Mouse (Mus musculus): ENCODE data around the gene Cap2.

Gene Cap2

DNA sequence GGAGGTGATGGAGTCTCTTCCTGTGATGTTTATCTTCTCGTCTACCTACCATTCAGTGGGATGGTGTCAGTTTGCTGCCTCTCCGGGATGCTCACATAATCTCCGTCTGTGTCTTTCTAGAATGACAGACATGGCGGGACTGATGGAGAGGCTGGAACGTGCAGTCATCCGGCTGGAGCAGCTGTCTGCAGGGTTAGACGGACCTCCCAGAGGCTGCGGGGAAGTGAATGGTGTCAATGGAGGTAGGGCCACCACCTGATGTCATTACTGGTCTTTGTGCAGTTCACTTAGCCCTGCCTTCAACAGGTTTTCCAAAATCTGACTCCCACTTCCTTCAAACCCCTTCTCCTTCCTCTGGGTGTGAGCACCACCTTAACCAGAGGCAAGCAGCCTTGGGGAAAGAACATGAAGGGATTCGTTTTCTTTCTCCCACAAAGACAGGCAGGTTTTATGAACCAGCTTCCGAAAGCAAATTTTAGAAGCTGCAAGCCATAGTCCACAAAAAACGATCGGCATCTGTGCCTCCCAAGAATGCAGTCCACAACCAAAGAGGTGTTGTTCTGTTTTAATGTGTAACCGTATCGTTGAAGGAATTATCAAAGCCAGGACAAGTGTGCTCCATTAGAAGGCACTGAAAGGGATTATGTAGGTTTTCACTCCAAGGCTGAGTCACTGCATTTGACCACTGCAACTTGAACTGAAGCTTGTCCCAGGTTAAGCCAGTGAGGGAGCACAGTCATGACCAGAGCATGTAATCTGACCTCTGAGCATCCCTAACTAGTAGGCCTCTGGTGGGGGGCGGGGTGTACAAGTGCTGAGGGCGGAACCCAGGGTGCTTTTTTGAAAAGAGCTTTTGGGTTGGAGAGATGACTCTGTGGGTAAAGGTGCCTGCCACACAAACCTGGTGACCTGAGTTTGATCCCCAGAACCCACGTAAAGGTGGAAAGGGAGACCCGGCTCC is 23.9 kb downstream of the Cap2 start:
- no peak for DNase-seq (ENCODE audit: low spot score)

DNA sequence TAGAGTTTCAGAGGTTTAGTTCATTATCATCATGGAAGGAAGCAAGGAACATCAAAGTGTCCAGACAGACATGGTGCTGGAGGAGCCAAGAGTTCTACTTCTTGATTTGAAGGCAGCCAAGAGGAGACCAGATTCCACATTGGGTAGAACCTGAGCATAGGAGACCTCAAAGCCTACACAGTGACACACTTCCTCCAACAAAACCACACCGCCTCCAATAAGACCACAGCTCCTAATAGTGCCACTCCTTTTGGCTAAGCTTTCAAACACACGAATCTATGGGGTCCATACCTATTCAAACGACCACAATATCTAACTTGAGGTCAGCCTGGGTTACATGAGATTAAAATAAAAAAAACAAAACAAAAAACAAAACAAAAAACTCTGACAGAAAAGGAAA is 25.0 kb downstream of the Cap2 start:
- no peak for DNase-seq (ENCODE audit: low spot score)

DNA sequence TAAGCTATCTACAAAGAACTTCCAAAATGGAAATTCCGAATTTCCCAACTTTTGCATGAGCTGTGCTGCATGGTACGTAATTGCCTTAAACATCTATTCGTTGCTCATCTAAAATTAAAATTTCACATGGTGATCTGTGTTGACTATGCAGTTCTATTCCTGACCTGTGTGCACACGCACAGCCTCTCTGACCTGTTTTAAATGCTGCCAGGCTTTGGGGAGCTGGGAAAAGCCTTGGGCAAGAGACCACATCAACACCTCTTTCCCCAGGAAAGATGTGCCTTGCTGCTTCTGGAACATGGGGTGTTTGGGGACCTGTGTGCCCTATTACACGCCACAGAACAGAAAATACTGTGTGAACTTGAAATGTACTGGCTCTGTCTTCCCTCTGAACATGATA is 25.7 kb downstream of the Cap2 start:
- no peak for DNase-seq (ENCODE audit: low spot score)

DNA sequence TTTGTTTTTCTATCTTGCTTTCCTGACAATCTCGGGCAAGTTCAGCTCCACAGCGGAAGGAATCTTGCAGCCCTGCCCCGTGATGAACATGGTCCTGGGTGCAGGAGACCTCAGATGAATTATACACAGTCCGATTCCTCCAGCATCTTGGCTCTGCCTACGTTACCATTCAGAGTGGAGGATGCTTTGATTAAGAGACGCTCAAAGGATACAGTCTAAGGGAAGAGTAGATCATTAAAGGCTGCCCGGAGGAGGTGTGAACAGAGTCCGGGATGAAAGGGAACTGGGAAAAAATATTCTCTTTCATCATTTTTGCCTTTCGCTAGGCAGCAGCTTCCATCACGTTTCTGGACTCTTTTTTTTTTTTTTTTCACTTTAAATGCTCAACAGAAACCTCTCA is 27.4 kb downstream of the Cap2 start:
- no peak for DNase-seq (ENCODE audit: low spot score)

DNA sequence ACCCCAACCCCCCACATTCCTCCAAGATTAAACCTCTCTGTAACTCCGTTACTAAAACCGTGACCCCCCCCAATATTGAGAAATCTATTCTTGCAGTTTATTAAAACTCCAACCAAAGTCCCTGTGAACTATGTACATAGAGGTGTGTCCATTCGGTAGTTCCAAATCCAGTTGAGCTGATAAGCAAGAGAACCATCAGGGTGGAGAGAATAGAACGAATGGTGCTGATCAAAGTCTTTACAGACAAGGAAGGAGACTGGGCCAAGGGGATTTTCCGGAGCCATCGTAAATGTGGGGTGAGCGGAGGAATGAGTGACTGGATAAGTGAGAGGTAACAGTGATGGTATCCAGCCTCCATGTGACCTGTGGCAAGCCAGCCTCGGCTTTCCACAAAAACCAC is 28.9 kb downstream of the Cap2 start:
- DNase-seq (ENCODE audit: low spot score): no peak

DNA sequence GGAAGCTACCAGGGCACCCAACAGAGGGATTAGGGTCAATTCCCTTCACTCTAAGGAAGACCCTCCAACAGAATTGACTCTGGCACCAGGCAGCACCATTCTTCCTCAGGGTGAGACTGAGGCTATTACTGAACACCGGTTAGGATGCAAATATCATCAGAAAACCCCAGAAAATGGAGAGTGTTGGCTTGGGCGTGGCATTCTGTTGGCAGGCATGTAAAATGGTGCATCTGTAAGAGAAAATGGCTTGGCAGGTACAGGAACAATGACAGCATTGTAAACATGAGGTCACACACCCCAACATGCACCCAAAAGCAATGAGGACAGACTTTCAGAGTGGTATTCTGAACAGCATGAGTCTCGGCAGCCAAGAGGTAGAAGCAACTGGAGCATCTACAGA is 30.0 kb downstream of the Cap2 start:
- DNase-seq (ENCODE audit: low spot score): no peak

DNA sequence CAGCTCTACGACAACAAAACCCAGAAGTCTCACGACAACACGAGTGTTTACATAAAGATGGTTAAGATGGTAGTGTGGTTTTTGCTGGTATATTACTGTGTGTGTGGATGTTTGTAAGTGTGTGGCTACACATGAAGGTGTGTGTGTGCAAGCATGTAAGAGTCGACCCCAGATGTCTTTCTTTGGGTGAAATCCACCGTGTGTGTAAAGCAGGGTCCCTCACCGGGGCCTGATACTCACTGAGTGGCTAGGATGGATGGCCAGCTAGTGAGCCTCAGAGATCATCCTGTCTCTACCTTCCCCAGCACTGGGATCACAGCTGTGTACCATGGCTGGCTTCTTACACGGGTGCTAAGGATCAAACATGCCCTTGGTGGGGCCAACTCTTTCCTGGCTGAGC is 30.6 kb downstream of the Cap2 start:
- no peak for DNase-seq (ENCODE audit: low spot score)

DNA sequence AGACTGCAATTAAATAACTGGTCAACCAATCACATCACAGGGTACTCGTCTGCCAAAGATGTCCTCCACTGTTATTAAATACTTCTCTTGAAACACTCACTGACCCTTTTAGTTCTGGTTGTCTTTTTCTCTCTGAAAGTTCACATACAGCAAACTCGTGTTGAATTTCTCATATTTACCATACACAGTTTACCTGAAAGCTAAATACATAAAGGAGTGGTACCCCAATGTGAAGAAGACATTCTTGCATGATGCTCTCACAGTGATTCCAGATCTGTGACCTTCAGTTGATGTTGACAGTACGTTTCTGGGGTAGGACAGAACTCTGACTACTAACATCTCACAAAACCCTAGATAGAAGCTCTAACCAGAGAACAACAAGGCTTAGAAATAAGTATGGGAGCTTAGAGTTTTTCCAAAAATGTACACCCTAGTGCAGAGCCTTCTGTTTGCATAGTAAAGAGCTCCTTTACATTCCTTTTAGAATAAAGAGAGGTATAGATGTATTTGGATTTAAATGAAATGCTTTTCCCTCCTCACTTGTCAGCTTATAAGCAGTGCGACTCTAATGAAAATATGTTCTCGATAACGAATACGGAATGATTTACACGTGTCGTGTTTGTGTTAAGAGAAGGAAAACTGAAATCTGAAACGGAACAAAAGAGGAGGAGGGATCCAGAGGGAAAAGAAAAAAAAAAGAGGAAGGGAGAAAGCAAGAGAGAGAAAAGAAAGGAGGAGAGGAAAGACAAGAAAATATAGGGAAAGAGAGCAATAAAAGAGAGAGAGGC is 31.9 kb downstream of the Cap2 start:
- no peak for DNase-seq (ENCODE audit: low spot score)

DNA sequence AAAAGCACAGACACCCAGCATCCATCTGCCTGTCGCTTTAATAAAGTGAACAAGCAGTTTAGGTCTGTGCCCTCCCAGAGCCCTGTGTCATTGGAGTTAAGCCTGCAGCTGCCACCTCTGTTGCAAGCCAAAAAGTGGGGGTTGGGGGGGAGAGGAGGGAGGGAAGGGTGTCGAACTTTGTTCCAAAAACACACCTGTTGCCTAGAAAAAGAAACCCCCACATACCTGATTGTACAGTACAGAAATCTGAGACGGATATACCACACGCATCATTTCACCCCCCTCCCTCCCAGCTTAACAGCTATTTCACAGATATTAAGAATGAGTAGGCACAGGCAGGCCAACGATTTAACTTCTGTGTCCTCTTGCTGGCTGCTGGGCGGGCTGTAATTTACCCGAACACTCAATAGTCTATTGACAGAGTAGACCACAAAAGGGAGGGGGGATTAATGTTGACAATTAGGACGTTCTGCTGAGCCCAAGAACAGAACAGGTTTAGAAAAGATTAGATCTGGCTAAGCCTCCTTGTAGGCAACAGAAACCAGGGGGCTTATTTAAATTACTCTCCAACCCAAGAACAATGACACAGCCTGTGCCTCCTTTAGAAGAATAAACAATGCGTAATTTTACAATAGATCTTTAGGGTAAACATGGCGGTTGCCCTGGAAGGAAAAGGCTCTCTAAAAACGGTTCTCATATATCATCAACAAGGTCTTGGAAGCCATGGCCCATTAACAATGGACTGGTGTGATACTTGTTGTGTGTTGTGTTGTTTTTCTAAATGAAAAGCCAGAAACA is 32.7 kb downstream of the Cap2 start:
- no peak for DNase-seq (ENCODE audit: low spot score)

DNA sequence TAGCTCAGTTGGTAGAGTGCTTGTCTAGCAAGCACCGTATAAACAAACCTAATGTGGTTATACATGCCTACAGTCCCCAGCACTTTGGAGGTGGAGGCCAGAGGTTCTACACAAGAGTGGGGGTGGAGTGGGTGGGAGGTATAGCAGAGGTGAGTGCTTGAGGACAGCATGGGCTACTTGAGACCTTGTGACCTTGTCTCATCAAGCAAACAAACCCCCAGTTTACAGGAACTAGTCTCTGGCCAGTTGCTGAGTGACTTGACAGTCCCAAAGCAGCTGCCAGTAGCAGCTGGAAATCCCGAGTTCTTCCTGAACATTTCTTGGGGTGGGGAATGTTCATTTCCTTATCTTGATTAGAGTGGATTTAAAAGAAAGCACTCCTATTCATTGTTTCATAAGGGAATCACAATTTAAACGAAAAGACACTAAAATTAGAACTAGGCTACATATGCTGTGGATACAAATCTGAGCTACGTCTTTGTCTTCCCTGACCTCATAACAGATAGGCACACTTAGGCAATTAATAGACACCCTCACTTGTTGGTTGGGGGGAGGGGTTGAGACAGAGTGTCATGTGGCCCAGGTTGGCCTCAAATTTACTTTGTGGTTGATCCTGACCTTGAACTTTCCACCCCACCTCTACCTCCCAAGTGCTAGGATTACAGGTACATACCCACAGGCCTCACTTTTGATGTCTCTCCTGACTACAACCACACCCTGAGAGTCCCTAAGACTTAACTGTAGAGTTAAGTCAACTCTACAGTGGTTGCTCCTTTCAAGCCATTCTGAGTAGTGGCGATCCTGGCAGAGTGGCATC is 33.5 kb downstream of the Cap2 start:
- DNase-seq (ENCODE audit: low spot score): no peak

DNA sequence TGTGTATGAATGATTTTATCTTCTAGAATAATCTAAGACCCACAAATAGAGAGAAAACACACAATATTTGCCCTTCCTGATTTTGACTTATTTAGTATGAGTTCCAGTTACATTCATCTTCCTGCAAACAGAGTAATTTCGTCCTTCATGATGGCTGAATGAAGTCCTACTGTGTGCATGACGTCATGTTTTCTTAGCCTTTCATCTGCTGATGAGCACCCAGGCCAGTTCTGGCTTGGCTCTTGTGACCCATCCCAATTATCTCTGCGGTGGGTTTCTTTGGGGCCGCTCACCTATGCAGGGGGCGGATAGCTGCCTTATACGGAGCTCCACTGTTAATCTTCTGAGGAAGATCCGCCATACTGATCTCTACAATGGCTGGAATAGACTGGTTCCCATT is 37.6 kb downstream of the Cap2 start:
- no peak for DNase-seq (ENCODE audit: low spot score)

DNA sequence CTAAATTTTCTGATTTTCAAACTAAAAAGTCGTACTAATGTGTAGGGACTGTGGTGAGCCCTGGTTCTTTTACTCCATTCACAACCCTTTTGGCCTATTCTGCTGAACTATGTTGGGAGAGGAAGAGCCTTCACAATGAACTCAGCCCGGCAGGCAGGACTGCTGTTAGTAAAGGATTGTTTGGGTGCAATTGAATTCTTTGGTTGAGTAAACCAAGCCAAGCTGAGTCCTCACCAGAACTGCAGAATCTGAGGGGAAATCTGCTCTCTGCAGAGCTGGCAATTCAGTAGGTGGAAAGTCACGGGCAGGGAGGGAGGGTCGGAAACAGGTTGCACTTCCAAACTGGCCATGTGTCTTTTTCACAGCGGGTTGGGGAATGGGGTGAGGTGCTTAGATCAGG is 39.3 kb downstream of the Cap2 start:
- DNase-seq (ENCODE audit: low spot score): no peak

DNA sequence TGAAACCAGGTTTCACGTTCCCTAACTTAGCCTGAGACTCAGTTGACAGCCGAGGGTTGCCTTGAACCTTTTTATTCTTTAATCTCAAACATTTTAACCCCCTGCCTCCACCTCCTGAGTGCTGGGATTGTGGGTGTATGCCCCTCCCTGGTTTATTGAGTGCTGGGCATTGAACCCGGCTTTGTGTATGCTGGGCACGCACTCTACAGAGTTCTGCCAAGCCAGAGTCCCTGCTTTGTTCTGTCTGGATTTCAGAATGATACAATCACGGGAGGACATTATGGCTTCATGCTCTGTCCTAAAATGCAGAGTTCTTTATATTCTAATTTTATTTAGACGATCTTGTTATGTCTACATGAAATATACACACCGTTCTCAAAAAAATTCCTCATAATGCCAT is 41.1 kb downstream of the Cap2 start:
- no peak for DNase-seq (ENCODE audit: low spot score)

DNA sequence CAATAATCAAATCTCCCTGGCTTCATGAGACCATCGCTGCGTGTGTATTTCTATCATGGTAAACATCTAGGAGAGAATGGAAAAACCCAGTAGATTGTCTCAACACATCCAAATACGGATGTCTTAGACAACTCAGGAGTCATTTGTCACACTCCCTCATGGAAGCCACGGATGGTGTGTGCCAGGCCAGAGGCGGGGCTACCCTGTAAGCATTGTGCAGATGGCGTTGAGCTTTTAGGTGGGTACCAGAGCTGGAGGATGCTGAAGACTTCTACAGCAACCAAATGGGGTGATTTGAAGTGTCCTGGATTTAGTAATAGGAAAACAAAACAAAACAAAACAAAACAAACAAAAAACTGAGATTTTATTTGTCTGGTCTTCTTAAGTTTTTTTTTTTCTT is 43.0 kb downstream of the Cap2 start:
- no peak for DNase-seq (ENCODE audit: low spot score)

DNA sequence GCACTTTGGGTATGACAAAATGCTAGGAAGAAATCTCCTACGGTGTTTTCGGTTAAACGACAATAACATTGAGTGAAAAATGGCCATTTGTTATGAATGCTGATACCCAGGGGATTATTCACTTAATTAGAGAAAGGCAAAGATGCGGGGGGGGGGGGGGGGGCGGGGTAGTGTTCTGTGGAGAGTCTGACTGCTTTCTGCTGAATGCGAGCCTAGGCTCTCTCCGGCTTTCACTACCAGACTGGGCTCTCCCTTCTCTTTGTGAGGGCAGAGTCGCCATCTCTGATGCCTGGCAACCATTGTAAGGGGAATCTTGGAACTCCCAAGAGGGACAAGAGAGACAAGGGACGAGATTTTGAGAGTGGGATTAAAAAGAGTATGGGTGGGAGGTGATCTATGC is 43.4 kb downstream of the Cap2 start:
- no peak for DNase-seq (ENCODE audit: low spot score)

DNA sequence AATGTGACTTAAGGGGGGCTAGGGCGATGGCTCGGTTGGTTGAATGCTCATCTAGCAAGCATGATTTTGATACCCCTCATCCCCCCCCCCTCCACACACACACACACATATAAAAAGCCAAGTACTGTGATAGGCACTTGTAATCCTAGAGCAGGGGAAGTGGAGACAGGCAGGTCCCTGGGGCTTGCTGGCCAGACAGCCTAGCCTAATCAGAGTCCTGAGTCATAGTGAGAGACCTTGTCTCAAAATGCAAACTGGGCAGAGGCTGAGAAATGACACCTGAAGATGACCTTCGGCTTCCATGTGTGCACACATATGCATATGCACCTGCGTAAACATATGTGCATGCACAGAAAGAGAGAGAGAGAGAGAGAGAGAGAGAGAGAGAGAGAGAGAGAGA is 45.2 kb downstream of the Cap2 start:
- no peak for DNase-seq (ENCODE audit: low spot score)

DNA sequence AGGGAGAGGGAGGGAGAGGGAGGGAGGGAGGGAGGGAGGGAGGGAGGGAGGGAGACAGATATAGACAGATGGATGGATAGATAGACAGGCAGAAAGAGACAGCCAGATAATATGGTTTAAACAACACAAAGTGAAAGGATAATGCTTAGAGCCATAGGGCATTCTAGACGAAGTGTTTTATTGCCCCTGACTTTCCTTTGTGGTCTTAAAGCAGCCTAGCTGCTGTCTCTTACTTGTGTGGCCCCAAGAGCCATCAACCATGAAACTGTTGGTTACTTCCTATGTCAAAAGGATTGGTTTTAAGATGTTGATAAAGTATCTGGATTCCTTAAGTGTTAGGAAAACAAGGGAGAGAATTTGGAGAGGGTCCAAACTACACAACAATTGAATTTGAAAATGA is 45.6 kb downstream of the Cap2 start:
- no peak for DNase-seq (ENCODE audit: low spot score)

DNA sequence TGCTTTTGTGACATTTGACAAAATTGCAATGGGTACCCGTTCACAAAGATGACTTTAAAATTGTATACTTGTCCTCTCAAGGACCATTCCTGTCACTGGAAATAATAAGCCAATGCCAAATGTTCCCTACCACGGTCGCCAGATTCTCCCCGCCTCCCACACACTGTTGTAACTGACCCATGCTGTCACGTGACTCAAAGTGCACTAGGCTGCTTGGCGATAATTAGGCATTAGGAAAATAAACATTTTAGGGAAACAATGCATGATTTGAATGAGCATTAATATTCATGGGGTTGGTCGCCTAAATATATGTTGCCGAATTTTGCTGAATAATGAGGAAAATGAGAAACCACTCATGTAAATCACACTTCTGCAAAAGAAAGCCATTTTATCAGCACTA is 46.5 kb downstream of the Cap2 start:
- no peak for DNase-seq (ENCODE audit: low spot score)

DNA sequence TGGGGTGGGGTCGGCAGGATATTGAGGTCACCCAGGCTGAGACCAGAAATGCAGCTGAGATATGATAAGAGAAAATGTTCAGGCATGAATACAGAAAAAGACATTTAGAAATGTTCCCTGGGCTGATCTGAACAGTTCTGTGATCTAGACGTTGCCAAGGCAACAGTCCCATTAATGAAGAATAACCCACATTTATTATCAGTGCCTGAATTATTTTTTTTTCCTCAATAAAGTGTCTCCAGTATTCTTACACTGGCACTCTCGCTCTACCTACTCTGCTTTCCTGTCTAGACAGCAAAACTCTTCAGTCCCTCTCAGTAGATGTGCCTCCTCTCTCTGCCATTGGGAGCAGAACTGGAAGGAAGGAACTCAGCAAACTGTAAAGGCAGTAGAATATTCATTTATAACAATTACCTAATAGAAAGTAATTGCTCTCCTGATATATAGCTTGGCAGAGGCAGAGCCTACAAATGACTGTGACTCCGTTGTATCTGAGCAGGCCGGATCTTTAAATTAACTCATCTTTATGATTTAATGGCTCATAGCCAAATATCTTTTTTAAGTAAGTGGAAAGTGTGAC is 47.0 kb downstream of the Cap2 start:
- no peak for DNase-seq (ENCODE audit: low spot score)

DNA sequence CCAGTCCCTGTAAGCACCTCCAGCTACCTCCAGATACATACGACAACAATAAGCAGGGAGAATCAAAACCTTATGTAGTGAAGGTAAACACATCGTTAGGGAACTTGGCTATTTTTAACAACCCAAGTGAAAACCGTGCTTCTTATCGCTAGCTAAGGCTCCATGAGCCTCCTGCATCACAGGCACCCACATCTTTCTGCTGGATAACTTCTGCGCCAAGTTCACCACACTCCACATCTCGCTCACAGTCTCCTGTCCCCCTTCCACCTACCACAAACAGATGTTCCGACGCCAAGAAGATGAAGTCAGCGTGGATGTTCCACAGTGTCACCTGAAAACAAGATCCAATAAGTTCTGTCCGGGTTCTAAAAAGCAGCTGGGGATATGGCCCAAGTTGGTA is 49.0 kb downstream of the Cap2 start:
- no peak for DNase-seq (ENCODE audit: low spot score)

DNA sequence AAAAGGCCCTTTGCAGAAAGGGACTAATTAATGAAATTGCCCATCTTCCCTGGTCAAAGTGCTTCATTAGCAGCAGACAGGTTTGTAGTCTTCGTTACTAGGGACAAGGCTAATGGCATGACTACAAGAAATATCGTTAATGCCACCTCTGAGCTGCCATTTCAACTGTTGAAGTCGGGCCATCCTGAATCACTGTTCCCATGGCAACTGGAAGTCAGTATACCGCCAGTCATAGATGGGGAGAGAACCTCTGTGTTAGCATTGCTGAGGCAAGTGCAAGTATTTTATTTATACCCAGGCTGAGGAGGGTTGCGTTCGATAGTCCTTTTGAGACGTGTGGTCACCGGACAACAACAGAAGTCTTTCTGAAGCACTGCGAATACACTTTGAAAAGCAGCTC is 53.1 kb downstream of the Cap2 start:
- no peak for DNase-seq (ENCODE audit: low spot score)
